Mouse (Mus musculus): ENCODE results near the gene Prom1.

- TF ChIP-seq CTCF (IDR thresholded peaks at IDR 0.05) (no peak), POLR2A (IDR thresholded peaks at IDR 0.05; ENCODE audit: insufficient read depth, low read depth, low read length) (no peak), EP300 (IDR thresholded peaks at IDR 0.05; ENCODE audit: insufficient read depth, low read depth, low read length) (no peak)
These were observed 26.4 kb downstream of the Prom1 start for GRCm38 (mm10) chr5:44075432-44075831.

Data from heart, adult 2 months (tissue).